Mouse (Mus musculus) MN1 (cell line): ENCODE data around the gene Erp29.

Source experiments
- DNase-seq: peaks from one replicate; pipeline ENCODE4 v3.0.0-alpha.2; 2016; ENCODE audit warnings: low spot score

Erp29 gene

DNA sequence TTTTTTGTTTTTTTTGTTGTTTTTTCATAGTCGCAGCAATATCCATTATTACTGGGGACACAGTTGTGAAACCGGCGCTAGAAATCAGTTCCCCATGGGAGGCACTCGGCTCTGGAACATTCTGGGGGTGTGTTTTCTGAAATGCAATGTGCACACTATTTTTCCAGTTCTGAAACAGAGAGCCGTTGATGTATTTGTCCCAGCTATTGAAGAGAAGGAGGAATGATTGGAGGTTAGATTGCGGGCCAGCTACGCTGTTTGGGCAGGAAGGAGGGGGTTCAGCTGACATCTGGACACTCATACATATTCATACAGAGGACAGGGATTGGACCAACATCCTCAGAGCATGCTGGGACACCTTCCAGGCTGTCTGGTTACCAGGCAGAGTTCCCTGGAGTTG, 63.2 kb downstream of the Erp29 start:
- DNase-seq, result no peak

DNA sequence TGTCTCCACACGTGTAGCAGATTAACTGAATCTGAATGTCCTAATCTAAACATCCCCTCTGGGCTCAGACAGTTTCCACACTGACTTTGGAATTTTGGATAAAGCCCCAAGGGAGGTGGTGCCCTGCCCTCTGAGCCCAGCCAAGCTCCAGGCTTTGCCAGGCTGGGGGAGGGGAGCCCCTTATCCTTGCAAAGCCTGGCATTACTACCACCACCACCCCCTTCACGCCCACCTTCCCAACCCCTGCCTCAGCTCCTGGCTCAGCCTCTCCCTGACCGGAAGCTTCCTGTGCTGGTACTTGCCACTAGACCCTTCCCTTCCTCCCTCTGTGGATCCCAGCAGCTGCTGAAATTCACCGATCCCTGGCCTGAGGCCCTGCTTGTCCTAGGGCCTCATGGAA, 65.2 kb downstream of the Erp29 start:
- DNase-seq, result no peak

DNA sequence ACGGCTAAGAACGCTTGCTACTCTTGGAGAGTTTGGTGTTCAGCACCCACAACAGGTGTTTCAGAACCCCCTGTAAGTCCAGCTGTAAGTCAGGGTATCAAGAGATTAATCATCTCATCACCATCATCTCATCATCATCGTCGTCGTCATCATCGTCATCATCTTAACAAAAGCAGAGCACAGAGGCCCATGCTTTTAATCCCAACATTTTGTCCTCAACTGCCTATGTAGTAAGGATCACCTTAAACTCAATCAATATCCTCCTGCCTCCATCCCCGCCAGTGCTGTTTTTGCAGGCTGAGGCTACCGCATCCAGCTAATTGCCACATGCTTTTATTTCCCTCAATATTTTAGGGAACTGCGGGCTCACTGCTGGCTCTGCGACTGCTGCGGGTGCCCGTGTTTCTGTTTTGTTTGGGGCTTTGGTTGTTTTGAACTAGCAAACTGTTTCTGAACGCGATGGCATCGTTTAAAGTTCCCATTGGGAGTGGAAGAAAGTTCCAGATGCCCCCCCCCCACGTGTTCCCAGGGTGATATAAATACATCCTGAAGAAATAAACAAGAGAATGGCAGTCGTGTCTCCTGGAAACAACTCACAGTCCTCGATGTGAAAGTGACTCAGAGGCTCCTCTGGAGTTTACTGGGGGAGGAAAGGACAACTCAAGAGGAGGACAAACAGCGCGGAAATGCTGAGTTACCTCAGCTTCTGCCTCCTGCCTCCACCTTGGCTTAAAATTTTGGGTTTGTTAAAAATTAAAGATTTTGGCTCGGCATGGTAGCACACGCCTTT, 66.0 kb downstream of the Erp29 start:
- DNase-seq, result peak; percentile 65

DNA sequence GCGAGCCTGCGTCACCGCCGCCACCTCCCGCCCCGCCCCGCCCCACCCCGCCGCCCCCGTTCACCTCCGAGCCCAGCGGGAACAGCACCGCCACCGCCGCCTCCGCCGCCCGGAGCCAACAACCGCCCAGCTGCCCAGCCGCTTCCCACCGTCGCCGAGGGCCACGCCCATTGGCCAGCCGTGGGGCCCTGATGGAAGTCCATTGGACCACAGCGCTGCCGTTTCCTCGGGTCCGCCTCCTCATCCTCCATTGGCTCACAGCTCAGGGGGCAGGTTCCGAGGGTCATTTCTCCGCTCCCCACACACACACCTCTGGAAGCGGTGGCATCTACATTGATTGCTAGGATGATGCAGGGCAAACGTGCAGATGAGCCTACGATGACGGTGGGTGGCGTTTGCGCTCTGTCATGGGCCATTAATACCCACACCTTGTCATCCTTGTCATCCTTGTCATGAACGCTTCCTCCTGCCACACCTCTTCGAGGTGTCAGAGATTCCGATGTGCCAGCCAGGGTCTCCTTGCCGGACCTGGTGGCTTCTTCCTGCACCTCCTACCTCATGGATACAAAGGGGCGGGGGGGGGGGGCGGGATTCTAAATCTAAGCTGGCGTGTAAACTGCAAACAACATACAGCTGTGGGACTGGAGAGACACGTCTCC, 66.7 kb downstream of the Erp29 start, which contains the start of gene Trafd1:
TSS of gene Trafd1 (minus strand) at position 172 of the 659 bp plus-strand sequence.
- peak; percentile 96 for DNase-seq

DNA sequence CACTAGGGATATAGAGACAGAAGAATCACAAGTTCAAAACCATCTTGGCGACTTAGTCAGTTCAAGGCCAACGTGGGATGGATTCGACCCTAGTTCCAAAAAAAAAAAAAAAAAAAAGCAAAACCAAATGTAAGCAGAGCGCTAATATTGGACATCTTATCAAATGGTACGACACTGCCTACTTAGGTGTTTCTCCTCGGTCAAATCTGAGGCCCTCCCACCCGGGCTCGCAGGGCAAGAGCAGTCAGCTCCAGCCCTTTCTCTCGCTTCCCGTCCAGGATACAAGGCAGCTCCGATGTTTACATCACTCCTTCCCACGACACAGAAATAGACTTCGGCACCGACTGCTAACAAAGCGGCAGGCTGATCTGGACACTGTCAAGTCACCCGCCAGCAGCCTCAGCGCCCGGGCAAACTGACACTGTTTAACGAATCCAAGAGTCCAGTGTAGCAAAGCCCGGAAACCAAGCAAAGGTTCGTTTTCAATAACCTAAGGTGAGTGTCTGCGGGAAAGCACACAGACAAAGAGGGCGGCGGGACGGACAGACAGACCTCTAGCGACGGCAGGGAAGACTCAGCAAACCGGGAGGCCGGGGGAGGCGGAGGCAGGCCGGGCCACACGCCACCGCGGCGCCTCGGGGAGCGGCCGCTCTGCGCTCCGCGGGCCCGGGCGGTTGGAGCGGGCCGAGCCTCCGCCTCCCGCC, 67.4 kb downstream of the Erp29 start:
- DNase-seq, result peak; percentile 84

DNA sequence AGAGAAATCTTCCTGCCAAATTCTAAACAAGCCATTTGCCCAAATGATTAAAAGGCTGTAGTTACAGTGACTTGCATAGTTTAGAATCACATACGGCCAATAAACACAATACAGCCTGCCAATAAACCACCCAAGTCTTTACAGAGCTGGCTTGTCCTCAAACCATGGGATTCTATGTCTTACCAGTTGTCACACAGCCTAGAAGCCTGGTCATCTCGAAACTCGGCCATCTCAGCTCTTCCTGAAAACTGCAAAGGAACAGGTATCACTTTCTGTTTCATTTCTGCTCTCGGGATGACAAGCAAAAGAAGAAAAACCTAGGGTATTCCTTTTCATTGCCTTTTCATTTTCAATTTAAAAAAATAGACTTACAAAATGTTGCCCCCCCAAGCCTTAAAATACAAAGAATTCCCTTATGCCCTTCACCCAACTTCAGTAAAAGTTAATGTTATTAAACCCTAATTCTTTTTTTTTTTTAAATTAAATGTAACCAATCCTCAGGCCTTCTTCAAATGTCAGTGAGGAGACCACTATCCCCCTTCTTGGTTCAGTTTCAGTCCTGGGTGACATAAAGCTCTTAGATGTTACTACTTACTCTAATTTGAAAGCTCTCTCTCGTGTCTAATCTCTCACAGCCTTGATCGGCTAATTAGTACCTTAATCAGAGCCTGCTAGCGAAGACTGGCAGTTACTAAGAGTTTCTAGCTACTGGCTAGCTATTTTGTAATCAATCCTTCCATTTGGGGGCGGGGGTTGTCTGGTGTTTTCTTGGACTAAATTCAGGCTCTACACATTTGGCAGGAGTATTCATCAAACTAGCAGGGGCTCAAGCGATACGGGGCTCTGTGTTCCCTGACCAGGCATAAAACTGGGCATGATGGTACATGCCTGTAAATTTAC, 68.2 kb downstream of the Erp29 start:
- peak; percentile 41 for DNase-seq

DNA sequence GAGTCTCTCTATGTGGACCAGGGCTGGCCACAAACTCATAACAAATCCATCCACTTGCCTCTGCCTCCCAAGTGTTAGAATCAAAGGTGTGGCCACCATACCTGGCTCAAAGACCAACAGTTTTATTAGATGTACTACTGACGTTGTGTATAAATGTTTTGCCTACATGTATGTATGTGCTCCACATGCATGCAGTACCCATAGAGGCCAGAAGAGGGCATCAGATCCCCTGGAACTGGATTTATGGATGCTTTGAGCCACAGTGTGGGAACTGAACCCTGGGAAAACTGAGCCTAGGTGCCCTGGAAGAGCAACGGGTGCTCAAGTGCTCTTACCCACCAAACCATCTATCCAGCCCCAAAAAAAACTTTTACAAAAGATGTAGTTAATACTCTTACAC, 71.6 kb downstream of the Erp29 start:
- DNase-seq, result no peak

DNA sequence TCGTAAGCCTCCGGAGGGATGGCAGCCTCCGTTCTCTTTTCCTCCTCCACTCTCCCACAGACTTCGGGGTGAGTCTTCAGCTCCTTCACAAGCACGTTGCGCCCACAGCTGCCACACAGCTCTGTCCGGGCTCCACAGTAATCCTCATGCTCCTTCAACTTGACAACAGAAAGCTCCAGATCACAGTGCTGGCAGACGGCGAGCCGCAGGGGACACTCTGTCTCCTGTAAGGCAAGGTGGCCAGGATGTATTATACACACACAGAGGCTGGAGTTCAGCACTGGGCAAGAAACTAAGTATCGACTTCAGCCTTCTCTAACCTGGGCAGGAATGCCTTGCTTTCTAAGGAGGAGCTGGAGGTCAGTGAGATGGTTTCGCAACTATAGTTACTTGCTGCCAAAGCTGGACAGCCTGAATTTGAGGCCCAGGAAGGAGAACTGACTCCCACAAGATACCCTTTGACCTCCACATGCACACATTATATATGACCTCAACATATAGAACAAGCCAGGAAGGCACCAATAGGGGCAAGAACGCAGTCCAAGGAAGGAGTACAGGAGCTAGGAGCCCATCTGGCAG, 73.5 kb downstream of the Erp29 start:
- DNase-seq, result no peak
